Mouse (Mus musculus) testis, adult 2 months (tissue): Measurements from ENCODE around the gene Prkn.

ENCODE experiments used
- CTCF ChIP-seq: fragments of 200-500 bp; IDR thresholded peaks from 2 replicates; pipeline ENCODE4 v1.5.1; 2012; ENCODE audit warnings: low read depth, mild to moderate bottlenecking, inconsistent platforms, low read length, moderate library complexity; ENCODE audit not compliant: control insufficient read depth, insufficient read depth, insufficient replicate concordance
- POLR2A ChIP-seq: fragments of 200-500 bp; IDR thresholded peaks from 2 replicates; pipeline ENCODE4 v1.6.1; 2012; ENCODE audit warnings: low read depth, mild to moderate bottlenecking, inconsistent platforms, low read length, moderate library complexity; ENCODE audit not compliant: control insufficient read depth

GRCm38 (mm10) chr17:11621492-11621891 is 781.3 kb downstream of the Prkn start:
- TF ChIP-seq POLR2A (no peak), CTCF (no peak)
